Mouse (Mus musculus) left cerebral cortex, postnatal 4 days (tissue): ENCODE data around the gene Tcte2. TPM values are rescaled to one million over a fixed set of nuclear protein-coding genes. Genes with fewer than 3 reads are reported as not detected.

Source experiments
- DNase-seq: peaks from one replicate; pipeline ENCODE4 v3.0.0-alpha.2; 2022
- intact Hi-C: fragments of 180-260 bp; cut with DNase I; formaldehyde crosslinking; loops from one replicate; pipeline ENCODE4 v1.15.1; 2025
- total RNA-seq, 2 experiments: library from RNA; stranded (reverse); gene quantifications; 2 replicates each; pipeline ENCODE4 v1.2.3; 2021

Tcte2 gene
- total RNA-seq, 2 experiments from 2014 or later: 24.6 to 30.6 TPM

DNA sequence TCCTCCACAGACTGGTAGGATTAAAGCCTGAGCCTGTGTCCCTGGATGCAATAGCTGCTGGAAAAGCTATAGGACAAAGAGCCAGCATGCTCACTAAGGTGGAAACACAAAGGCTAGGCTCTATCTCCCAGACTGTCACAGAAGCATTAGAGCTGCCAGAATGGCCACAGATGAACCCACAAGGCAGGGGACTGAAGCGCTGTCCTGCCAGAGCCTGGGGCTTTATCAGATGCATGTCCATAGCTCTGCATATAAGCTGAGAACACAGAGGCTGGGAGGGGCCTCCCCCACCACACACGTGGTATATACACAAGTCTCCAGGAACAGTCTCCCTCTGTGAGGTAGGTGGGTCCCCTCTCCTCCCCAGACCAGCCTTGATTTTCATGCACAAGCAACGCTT is 94.6 kb downstream of the Tcte2 start:
- DNase-seq: peak; percentile 76
- intact Hi-C loops: no loop called here

DNA sequence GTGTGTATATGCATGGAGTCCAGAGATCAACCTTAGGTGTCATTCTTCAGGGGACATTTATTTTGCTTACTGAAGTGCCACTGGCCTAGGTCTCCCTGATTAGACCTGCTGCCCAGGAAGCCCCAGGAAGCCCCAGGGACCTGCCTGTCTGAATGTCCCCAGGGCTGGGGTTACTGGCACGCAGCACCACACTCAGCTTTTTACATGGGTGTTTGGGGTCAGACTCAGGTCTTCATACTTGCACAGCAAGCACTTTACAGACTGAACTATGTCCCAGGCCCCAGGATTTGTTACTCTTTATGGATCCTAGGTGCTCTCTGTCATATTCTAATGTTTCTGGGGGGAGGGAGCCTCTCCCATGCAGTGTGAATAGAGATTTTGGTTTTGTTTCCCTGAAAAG is 95.9 kb downstream of the Tcte2 start:
- DNase-seq: no peak

DNA sequence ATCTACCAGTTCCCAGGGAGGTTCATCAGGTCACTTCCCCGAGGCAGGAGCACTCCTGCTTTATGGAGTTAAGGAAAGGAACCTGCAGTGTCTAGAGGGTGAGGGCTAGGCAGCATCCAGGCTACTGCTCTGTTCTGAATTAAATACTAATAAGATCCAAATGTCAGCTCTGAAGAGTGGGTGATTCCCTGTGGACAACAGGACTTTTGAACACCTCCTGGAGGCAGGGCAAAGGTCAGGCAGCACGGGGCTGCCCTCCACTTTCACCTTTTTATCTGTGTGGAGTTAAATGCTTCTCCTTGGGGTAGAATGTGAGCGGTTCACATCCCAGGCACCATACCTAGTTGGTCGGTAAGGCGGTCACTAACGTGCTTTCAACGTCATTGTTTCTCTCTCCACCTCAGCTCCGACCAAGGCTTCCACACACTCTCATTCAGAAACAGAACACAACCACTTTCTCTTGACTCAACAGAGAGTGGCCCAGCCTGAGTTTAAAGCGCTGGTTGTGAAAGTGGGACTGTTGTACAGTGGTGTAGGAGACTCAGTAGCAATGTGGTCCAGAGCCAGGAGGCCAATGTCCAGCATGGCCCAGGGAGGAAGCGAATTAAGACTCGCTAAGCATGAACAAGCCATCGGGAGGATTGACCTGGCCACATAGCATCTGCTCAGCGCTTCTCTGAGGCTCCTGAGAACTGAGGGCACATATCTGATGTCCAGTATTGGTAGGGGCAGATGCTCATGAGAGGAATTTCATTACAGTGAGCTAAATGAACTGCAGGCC is 98.0 kb downstream of the Tcte2 start:
- no peak for DNase-seq
- intact Hi-C loops: no loop called here

More for the DNA sequence above, 95.9 kb downstream of the Tcte2 start:
- intact Hi-C loops: no loop called here

Other genes starting within 250 kb of the Tcte2 start
- 100 to 1,000 TPM; 182 to 185 TPM for gene Afdn, start 1.3 kb downstream of the Tcte2 start, total RNA-seq
- not detected for gene Gm7168, start 186.5 kb upstream of the Tcte2 start, total RNA-seq
- gene Gm7356, start 241.9 kb upstream of the Tcte2 start, total RNA-seq: not detected